Mouse (Mus musculus) embryo, embryonic 9.5 days (tissue): Measurements from ENCODE around the gene Gpbar1.

Experiments used
- DNase-seq: peaks from one replicate; pipeline ENCODE4 v3.0.0-alpha.2; 2017; ENCODE audit errors: extremely low spot score

Gpbar1 gene

GRCm38 (mm10) chr1:74295456-74296171 lies 17.3 kb downstream of the Gpbar1 start:
- DNase-seq: peak; percentile 58

DNA sequence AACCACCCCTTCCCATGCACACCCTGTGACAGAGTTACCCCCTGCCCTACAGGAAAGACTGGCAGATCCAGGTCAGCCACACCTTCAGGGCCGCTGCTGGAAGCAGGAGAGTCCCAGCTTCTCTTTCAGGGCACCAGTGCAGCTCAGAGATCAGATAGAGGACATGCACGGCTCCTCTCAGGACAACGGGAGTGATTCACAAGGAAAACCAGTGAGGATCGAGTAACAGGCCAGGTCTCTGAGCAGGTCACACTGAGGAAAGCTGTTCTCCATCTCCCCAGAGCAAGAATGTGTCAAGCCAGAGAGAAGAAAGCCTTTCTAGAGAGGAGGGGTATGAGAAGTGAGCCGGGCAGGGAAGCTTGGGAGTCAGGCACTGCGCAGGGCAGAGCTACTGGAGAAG lies 18.1 kb downstream of the Gpbar1 start:
- DNase-seq: no peak

- DNase-seq: no peak
Observed at GRCm38 (mm10) chr1:74297269-74297668, 18.9 kb downstream of the Gpbar1 start.

- no peak for DNase-seq
Observed at GRCm38 (mm10) chr1:74298157-74298750, 19.9 kb downstream of the Gpbar1 start.

GRCm38 (mm10) chr1:74298996-74299395 lies 20.6 kb downstream of the Gpbar1 start:
- DNase-seq: no peak

DNA sequence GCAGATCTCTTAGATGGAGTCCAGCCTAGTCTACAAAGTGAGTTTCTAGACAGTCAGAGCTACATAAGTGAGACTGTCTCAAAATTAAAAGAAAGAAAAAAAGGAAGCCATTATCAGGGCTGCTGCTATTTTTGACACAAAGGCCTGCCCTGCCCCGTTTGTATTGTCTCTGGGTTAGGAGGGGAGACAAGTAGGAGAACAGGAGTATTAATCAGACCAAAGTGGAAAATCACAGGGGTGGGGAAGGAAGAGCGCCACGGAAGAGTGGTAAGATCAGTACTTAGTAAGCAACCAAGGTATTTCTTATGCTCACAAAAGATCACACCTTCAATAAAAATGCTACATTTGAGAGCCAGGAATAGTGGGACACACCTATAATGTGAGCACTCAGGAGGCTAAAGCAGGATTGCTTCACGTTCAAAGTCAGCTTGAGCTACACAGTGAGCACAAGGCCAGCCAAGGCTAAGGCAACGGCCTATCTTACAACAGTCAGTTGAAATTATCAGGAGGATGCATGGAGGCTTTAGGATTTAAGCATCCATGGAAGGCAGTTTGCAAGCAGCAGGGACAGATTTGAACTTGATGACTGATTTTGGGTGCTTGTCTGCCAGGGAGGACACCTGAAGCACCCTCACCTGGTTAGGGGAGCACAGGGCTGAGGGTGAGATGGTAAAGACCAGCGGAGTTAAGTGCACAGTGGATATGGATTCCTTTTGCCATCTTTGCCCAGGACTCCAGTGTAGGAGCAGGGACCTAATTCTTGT lies 22.2 kb downstream of the Gpbar1 start:
- no peak for DNase-seq

- no peak for DNase-seq
Observed at GRCm38 (mm10) chr1:74302229-74302628, 23.9 kb downstream of the Gpbar1 start.

GRCm38 (mm10) chr1:74302835-74303234 lies 24.5 kb downstream of the Gpbar1 start:
- no peak for DNase-seq

DNA sequence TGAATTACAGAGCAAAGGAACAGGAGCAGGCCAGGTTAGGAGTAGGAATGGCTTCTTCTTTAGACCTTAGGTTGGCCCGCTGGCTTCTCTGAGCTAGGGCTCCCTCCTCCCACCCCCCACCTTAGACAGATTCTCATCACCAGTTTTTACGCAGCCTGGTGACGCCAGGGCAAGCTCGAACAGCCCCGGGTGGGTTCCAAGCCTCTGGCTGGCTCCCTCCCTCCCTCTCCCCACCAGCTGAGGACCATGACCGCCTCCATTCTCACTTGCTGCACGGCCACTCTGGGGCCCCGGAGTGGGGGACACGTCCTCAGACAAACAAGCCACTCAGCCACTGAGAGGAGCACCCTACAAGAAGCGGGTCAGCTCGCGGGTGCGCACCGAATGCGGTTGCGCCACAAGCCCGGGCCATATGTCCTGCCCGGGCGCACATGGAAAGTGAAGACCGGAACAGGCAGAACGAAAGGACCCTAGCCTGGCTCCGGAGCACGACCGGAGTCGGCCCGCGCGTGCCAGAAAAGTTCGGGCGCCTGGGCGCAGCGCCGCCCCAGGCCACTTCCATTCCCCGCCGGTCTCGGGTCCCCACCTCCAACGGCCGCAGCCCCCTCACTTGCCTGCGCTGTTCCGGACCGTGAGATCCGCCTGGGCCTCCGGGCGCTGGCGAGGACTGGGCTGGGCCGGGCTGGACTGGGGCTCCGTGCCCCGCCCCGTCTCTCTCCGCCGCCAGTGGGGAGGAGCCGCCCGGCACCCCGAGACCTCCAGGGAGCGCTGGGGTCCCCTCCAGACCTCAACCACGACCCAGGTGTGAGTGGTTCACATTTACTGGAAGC lies 25.4 kb downstream of the Gpbar1 start:
- peak; percentile 74 for DNase-seq

- DNase-seq: no peak
Observed at GRCm38 (mm10) chr1:74304339-74304790, 26.0 kb downstream of the Gpbar1 start.

DNA sequence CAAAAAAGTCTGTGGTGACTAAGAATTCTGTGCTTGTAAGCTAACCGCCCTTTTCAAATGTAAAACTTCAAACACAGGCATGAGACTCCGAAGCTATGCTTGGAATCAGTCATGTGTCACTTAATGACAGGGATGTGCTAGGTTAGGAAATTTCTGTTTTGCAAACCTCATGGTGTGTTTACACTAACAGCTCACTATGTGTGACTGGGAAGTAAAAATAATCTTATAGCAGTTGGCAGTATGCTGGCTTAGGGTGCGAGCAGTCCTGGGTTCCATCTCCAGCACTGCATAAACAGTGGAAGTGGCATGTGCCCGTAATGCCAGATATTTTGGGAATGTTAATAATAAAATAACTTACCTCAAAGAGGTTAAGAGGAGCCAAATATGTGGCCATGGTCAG lies 26.6 kb downstream of the Gpbar1 start:
- DNase-seq: no peak

- no peak for DNase-seq
Observed at GRCm38 (mm10) chr1:74305522-74305921, 27.2 kb downstream of the Gpbar1 start, which contains the start of gene Tmbim1. Gene Tmbim1, minus strand, starts transcription at chr1:74305622.

DNA sequence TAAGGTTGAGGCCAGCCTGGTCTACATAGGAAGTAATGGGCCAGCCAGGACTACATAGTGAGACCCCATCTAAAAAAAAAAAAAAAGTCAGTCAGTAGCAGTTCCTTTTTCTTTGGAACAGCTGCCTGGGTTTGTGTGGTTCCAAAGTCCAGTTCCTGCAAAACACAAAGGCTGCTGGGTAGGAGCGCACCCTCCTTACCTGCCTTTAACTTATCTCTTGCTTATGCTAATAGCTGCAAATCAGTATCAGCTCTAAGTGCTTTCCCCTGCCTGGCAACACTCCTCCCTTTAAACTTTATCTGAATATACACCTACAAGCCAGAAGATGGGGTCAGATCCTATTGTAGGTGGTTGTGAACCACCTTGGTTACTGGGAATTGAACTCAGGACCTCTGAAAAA lies 28.8 kb downstream of the Gpbar1 start:
- DNase-seq: no peak

DNA sequence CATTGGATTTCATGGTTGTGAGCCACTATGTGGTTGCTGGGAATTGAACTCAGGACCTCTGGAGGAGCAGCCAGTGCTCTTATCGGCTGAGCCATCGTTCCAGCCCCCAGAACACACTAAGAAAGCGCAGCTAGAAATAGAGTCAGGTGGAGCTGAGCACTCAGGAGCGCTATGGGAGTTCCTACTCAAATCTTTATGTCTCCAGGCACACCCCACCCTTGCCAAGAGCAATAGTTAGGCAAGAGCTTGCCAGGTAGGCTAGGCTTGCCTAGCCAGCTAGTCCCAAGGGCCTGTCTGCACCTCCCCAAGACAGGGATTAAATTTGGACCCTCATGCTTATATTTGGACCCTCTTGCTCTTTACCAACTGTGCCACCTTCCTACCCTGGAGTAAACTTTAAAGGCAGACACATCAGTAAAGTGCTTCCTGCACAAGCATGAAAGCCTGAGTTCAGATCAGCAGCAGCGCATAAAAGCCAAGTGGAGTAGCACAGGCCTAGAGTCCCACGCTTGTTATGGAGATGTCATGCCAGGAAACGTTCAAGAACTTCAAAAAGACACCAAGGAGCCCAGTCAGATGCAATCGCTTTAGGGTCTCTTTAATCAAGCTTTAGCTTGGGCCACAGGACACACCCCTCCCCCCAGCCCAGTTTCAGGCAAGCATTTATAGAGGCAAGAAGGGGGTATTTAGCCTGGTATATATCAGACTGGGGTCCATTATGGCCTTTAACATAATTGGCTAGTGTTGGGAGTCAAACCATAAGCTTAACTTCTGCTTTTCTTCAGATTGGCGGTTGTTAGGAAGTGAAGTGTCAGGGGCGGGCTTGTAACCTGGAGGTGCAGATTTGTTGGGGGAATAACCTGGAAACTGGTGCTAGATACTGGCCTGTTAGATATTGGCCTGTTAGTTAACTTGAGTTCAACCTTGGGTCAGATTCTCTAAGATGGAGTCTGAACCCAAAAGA lies 29.9 kb downstream of the Gpbar1 start:
- no peak for DNase-seq

DNA sequence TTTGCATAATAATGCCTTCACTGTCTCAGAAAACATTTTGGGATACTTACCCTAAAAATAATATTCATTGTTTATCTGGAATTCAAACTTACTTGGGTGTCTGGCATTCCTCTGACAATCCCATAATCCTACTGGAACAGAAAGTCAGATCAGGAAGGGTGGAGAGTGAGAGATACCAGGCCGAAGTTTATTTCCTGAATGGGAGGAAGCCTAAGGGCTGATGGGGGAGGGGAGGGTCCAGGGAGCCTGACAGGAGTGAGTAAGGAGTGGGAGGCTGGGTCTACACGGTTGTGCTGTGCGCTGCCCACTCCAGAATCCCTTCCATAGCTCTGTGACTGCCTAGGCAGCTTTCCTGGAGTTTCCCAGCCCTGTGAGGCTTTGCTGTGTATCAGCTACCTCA lies 31.4 kb downstream of the Gpbar1 start:
- no peak for DNase-seq

DNA sequence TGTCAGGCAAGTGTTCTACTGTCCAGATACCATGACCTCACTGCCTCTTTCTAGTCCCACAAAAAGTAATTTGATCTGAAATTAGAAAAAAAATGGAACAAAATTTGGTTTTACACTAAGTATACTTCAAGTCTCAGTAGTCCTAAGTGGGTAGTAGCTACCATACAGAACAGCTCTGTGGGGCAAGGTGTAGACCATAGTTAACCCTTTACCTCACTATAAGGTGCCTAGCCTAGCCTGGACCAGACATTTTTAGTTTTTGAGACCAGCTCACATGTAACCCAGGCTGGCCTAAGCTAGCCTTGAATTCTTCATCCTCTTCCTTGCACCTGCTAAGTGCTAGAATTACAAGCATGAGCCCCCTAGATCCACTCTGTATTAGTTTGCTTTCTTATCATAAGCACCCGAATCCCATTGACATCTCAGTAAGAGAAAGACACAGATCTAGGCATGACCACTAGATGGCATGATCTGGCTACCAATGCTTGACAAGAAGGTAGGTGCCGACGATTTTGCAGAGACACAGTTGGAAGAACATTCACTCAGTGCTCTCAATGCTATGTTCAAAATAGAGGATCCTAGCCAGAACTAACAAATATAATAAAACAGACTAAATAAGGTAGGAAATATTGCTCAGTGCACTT lies 34.8 kb downstream of the Gpbar1 start:
- peak; percentile 70 for DNase-seq

- no peak for DNase-seq
Observed at GRCm38 (mm10) chr1:74314796-74315195, 36.4 kb downstream of the Gpbar1 start.

GRCm38 (mm10) chr1:74316114-74316827 lies 37.9 kb downstream of the Gpbar1 start:
- no peak for DNase-seq

DNA sequence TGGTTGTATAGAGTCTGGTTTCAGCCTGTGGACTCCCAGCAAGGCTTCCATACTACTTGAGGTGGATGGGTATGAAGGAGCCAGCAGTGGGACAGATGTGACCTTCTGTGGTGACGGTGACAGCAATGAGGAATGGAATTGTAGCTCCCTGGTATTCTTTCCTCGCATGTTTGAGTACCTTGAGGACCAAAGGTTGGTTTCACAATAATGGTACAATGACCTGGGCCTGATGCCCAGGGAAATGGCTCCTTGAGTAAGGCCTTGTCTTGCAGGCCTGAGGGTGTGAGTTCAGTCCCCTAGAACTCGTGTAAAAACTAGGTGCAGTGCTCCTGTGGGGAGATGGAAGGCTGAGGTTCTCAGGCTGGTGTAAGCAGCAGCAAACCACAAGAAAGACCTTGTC lies 40.4 kb downstream of the Gpbar1 start:
- DNase-seq: no peak

DNA sequence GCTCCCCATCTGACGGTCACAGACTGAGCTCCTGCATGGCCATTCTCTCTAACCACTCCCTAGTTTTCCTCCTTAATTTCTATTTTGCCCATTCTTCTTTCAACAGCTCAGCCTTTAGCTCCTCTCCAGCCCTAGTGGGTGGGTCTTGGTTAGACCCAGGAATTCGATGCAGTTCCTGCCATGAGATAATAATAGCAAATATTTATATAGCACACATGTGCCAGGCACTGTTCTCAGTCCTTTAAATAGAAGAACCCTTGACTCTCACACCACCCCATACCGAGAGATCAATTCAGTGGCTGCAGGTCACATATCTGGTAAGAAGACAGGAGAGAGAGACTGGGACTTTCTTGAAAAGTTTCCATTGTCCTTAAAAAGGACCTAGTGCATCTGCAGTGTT lies 43.0 kb downstream of the Gpbar1 start:
- no peak for DNase-seq
